Mouse (Mus musculus): ENCODE results near the gene Ptprg. TPM values are rescaled to one million over a fixed set of nuclear protein-coding genes. Genes with fewer than 3 reads are reported as not detected.

The Ptprg gene
- total and polyA plus RNA-seq, 3 experiments: 25.1 to 57.1 (median 54.0) TPM

DNA sequence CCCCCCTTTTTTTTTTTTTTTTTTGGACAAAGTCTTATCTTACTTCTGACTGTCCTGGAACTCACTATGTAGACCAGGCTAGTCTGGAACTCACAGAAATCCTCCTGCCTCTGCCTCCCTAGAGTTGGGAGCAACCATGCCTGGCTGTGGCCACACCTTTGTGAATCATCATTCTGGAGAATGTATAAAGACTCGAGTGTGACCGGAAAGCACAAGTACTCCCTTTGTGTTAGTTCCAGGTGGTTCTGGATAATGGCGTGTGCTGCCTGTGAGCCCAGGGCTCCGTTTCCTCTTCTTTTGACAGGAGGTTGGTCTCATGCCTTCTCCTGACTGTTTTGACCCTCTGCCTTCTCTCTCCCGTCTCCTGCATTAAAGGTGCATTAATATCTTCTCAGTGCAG lies 41.0 kb downstream of the Ptprg start:
- no peak for TF ChIP-seq CTCF (IDR thresholded peaks at IDR 0.05)
- TF ChIP-seq EP300 (IDR thresholded peaks at IDR 0.05; ENCODE audit: insufficient read depth, low read depth, low read length): no peak
- no peak for TF ChIP-seq POLR2A (IDR thresholded peaks at IDR 0.05; ENCODE audit: insufficient read depth, low read depth, low read length)
- H3K27me3 ChIP-seq (ENCODE audit: control insufficient read depth, insufficient read depth, low read length): no peaks in the 10 kb centered on the region
- peaks cover 6% of the 10 kb centered on the region for H3K79me2 ChIP-seq (replicated peaks; ENCODE audit: control insufficient read depth, insufficient read depth, low read length)
- no peak overlapping the region for H3K4me3 ChIP-seq
- no peak overlapping the region for H3K9ac ChIP-seq (ENCODE audit: low read depth, low read length)
- peaks cover 3% of the 10 kb centered on the region; the same call in 1 of the 2 replicates for H3K36me3 ChIP-seq (ENCODE audit: control insufficient read depth, insufficient read depth, low read length)
- intact Hi-C loops (cut with DNase I): no loop called here
- DNase-seq: no peak
- no peak overlapping the region for H3K27ac ChIP-seq
- WGBS: 79% methylated on average over 5 of the region's 5 CpGs
- H3K4me1 ChIP-seq (ENCODE audit: control insufficient read depth, insufficient read depth, low read length): peaks cover 10% of the 10 kb centered on the region

DNA sequence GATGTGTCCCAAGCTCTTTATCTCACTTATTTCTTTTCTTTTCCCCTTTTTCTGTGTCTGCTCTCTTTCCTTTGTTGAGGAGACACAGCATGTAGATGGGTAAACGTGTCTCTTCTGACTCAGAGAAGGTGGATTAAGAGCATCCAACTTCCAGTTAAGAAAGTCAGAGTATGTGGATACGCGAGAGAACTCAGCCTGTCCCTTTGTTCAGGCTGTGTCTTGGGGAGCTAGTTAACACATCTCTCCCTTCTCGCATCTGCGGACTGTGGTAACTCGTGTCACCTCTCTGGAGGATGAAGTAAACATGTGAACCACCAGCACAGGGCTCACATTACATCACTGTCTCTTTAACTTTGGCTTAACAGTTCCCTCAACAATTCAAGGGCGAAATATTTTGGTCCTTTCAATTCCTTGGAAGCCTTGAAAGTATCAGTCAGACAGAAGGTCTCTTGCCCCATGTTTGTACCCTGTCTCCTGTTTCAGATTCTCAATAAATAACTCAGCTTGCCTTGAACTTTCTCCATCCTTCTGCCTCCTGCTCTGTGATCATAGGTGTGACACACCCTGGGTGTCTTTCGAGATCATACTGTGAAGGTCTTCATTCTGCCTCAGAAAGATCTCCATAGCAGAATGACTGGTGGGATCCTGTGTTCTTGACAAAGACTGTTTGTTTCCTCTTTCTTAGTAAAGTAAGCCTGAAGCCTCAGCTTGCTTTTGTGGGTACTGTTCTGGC lies 51.0 kb downstream of the Ptprg start:
- Histone ChIP-seq H3K27me3 (ENCODE audit: control insufficient read depth, insufficient read depth, low read length) (no peaks in the 10 kb centered on the region), H3K79me2 (replicated peaks; ENCODE audit: control insufficient read depth, insufficient read depth, low read length) (peaks cover 12% of the 10 kb centered on the region), H3K4me3 (no peak overlapping the region), H3K36me3 (ENCODE audit: control insufficient read depth, insufficient read depth, low read length) (peaks cover 6% of the 10 kb centered on the region; the same call in 1 of the 2 replicates), H3K27ac (no peak overlapping the region), H3K9ac (ENCODE audit: low read depth, low read length) (no peak overlapping the region), H3K4me1 (ENCODE audit: control insufficient read depth, insufficient read depth, low read length) (peaks cover 6% of the 10 kb centered on the region)
- intact Hi-C loops (cut with DNase I): no loop called here
- 81% methylated on average over 8 of the region's 8 CpGs for WGBS
- DNase-seq: no peak
- no peak for TF ChIP-seq CTCF (IDR thresholded peaks at IDR 0.05)
- TF ChIP-seq EP300 (IDR thresholded peaks at IDR 0.05; ENCODE audit: insufficient read depth, low read depth, low read length): no peak

- Histone ChIP-seq H3K4me3 (no peak overlapping the region), H3K4me1 (ENCODE audit: control insufficient read depth, insufficient read depth, low read length) (peaks cover 4% of the 10 kb centered on the region), H3K27ac (no peak overlapping the region), H3K27me3 (ENCODE audit: control insufficient read depth, insufficient read depth, low read length) (no peaks in the 10 kb centered on the region), H3K9ac (ENCODE audit: low read depth, low read length) (no peak overlapping the region), H3K36me3 (ENCODE audit: control insufficient read depth, insufficient read depth, low read length) (peaks cover 4% of the 10 kb centered on the region; the same call in 1 of the 2 replicates), H3K79me2 (replicated peaks; ENCODE audit: control insufficient read depth, insufficient read depth, low read length) (peaks cover 13% of the 10 kb centered on the region)
- 66% methylated on average over 8 of the region's 8 CpGs for WGBS
- DNase-seq: no peak
- intact Hi-C loops (cut with DNase I): no loop called here
- TF ChIP-seq CTCF (IDR thresholded peaks at IDR 0.05) (no peak), EP300 (IDR thresholded peaks at IDR 0.05; ENCODE audit: insufficient read depth, low read depth, low read length) (no peak), POLR2A (IDR thresholded peaks at IDR 0.05; ENCODE audit: insufficient read depth, low read depth, low read length) (no peak)
Measured at GRCm38 (mm10) chr14:11608366-11608765, 55.0 kb downstream of the Ptprg start.

DNA sequence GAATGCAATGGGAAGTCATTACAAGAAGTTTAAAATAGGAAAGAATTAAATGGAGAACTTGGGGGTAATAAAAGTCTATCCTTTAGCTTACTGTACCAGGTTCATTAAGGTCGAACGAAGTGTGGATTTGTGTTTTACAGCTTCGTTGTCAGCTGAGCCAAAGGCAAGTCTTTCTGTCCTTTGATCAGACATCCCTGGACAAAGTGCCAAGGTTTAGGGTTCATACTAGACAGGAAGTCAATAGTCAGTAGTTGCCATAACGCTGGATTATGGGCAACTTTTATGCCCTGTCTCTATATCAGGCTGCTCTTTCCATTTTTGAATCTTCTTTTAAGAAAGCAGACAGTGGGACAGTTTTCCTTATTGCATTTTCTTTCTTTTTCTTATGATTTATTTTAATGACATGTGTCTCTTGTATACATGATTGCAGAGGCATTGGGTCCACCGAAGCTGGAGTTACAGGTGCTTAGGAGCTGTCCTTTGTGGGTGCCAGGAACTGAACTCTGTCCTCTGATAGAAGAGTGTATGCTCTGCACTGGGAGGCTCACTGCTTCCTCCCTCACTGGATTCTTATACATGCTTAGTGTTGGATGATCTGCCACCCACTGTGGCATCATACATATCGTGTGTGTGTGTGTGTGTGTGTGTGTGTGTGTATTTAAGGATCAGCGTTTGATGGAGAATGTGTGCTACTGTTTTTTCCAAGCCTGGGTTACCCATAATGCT lies 56.7 kb downstream of the Ptprg start:
- H3K9ac ChIP-seq (ENCODE audit: low read depth, low read length): no peak overlapping the region
- H3K27me3 ChIP-seq (ENCODE audit: control insufficient read depth, insufficient read depth, low read length): no peaks in the 10 kb centered on the region
- TF ChIP-seq CTCF (IDR thresholded peaks at IDR 0.05) (no peak), EP300 (IDR thresholded peaks at IDR 0.05; ENCODE audit: insufficient read depth, low read depth, low read length) (no peak), POLR2A (IDR thresholded peaks at IDR 0.05; ENCODE audit: insufficient read depth, low read depth, low read length) (no peak)
- no peak for DNase-seq
- no peak overlapping the region for H3K27ac ChIP-seq
- H3K36me3 ChIP-seq (ENCODE audit: control insufficient read depth, insufficient read depth, low read length): no peaks in the 10 kb centered on the region
- no peak overlapping the region for H3K4me3 ChIP-seq
- intact Hi-C loops (cut with DNase I): no loop called here
- WGBS: 83% methylated on average over 7 of the region's 7 CpGs
- peaks cover 3% of the 10 kb centered on the region for H3K4me1 ChIP-seq (ENCODE audit: control insufficient read depth, insufficient read depth, low read length)
- peaks cover 13% of the 10 kb centered on the region for H3K79me2 ChIP-seq (replicated peaks; ENCODE audit: control insufficient read depth, insufficient read depth, low read length)

- TF ChIP-seq POLR2A (IDR thresholded peaks at IDR 0.05; ENCODE audit: insufficient read depth, low read depth, low read length) (no peak), EP300 (IDR thresholded peaks at IDR 0.05; ENCODE audit: insufficient read depth, low read depth, low read length) (no peak), CTCF (IDR thresholded peaks at IDR 0.05) (no peak)
- Histone ChIP-seq H3K9ac (ENCODE audit: low read depth, low read length) (no peak overlapping the region), H3K4me1 (ENCODE audit: control insufficient read depth, insufficient read depth, low read length) (peaks cover 10% of the 10 kb centered on the region), H3K4me3 (no peak overlapping the region), H3K36me3 (ENCODE audit: control insufficient read depth, insufficient read depth, low read length) (no peaks in the 10 kb centered on the region), H3K79me2 (replicated peaks; ENCODE audit: control insufficient read depth, insufficient read depth, low read length) (peaks cover 10% of the 10 kb centered on the region), H3K27ac (no peak overlapping the region), H3K27me3 (ENCODE audit: control insufficient read depth, insufficient read depth, low read length) (no peaks in the 10 kb centered on the region)
- no peak for DNase-seq
- 90% methylated on average over 5 of the region's 5 CpGs for WGBS
- intact Hi-C loops (cut with DNase I): no loop called here
Measured at GRCm38 (mm10) chr14:11612426-11612825, 59.1 kb downstream of the Ptprg start.

- intact Hi-C loops (cut with DNase I): no loop called here
- no peak for TF ChIP-seq EP300 (IDR thresholded peaks at IDR 0.05; ENCODE audit: insufficient read depth, low read depth, low read length)
- TF ChIP-seq POLR2A (IDR thresholded peaks at IDR 0.05; ENCODE audit: insufficient read depth, low read depth, low read length): no peak
- no peak for TF ChIP-seq CTCF (IDR thresholded peaks at IDR 0.05)
- Histone ChIP-seq H3K79me2 (replicated peaks; ENCODE audit: control insufficient read depth, insufficient read depth, low read length) (peaks cover 14% of the 10 kb centered on the region), H3K36me3 (ENCODE audit: control insufficient read depth, insufficient read depth, low read length) (no peaks in the 10 kb centered on the region), H3K27me3 (ENCODE audit: control insufficient read depth, insufficient read depth, low read length) (no peaks in the 10 kb centered on the region), H3K4me1 (ENCODE audit: control insufficient read depth, insufficient read depth, low read length) (peaks cover 17% of the 10 kb centered on the region), H3K27ac (no peak overlapping the region), H3K9ac (ENCODE audit: low read depth, low read length) (no peak overlapping the region), H3K4me3 (no peak overlapping the region)
- WGBS: 61% methylated on average over 3 of the region's 3 CpGs
- DNase-seq: no peak
Measured at GRCm38 (mm10) chr14:11613146-11613545, 59.8 kb downstream of the Ptprg start.
